ENCODE assay signal across 27 mouse cellular contexts in the genomic region with DNA sequence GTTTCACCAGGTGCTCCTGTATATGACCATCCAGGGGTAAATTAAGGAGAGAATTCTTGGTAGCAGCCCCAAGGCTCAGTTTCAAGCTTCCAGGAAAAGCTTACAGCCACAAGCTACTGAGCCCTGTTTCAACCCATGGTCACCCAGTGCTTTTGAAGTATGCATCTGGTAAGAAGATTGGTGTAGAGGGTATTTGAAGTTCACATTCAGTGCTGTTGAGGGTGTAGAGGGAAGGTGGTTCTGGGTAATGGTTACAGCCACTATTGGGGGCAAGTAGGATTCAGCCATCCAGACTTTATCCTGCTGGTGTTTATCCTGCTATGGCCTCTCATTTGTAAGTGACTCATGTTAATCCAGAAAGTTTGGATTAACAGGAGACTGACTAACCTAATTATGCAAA. TPM values are rescaled to one million over a fixed set of nuclear protein-coding genes. Genes with fewer than 3 reads are reported as not detected.
DNase-seq lines count a peak whose midpoint lies in the region; ATAC-seq and TF ChIP-seq lines count a peak whose summit lies in the region.
"Had no signal": no experiment of that assay in that cellular context is flagged by ENCODE, and none has a peak within 500 bp of the region (broad histone marks: within the 10 kb centered on the region; RNA-seq: fewer than 3 reads in every experiment).

No protein-coding gene starts in this region.

- DNase-seq in heart, embryonic 10.5 days (ENCODE audit: low spot score): no peak
- no peak for DNase-seq in heart, adult 18-20 months
- DNase-seq in heart, postnatal 4 days: no peak
- peak; percentile 91 for DNase-seq in midbrain, embryonic 11.5 days (ENCODE audit: low spot score, missing footprints)
- DNase-seq in midbrain, embryonic 10.5 days (ENCODE audit: low spot score): no peak
- no peak for DNase-seq in cerebellum, adult 2 months
- DNase-seq: adrenal gland, postnatal 10 days; cerebellum, adult 8-10 months; cerebellum, postnatal 36 days; kidney, adult 9 months; kidney, postnatal 14 days; thymus, adult 18-20 months; thymus, postnatal 36 days had no signal

- H3K9me3 ChIP-seq in heart, embryonic 10.5 days: no peaks in the 10 kb centered on the region
- H3K9me3 ChIP-seq in heart, embryonic 16.5 days (replicated peaks; ENCODE audit: control insufficient read depth, low read length): no peaks in the 10 kb centered on the region
- H3K9me3 ChIP-seq in midbrain, embryonic 11.5 days (ENCODE audit: control insufficient read depth, low read length): no peaks in the 10 kb centered on the region; the same call in 1 of the 2 replicates
- H3K9me3 ChIP-seq in midbrain, embryonic 10.5 days (replicated peaks): peaks cover 6% of the 10 kb centered on the region; the same call in 1 of the 2 replicates
- H3K9me3 ChIP-seq: embryonic facial prominence, embryonic 15.5 days; stomach, embryonic 15.5 days had no signal

- H3K4me3 ChIP-seq in heart, embryonic 10.5 days: peak overlapping the region; percentile 61
- no peak overlapping the region; the same call in 1 of the 2 replicates for H3K4me3 ChIP-seq in heart, embryonic 16.5 days (ENCODE audit: low read length)
- no peak overlapping the region for H3K4me3 ChIP-seq in midbrain, embryonic 11.5 days (ENCODE audit: low read depth, low read length)
- H3K4me3 ChIP-seq in midbrain, embryonic 10.5 days: no peak overlapping the region
- H3K4me3 ChIP-seq in cerebellum, adult 2 months (replicated peaks; ENCODE audit: insufficient read depth, low read depth, low read length): no peak overlapping the region
- H3K4me3 ChIP-seq: embryonic facial prominence, embryonic 15.5 days; layer of hippocampus, adult 2 months; midbrain, embryonic 12.5 days; neural tube, embryonic 15.5 days; stomach, embryonic 15.5 days had no signal

- H3K27ac ChIP-seq in heart, embryonic 10.5 days: peak overlapping the region; percentile 92
- H3K27ac ChIP-seq in heart, embryonic 16.5 days (ENCODE audit: low read length): peak overlapping the region; percentile 44; the same call in 1 of the 2 replicates
- no peak overlapping the region for H3K27ac ChIP-seq in midbrain, embryonic 11.5 days (ENCODE audit: low read depth, low read length)
- no peak overlapping the region for H3K27ac ChIP-seq in midbrain, embryonic 10.5 days (replicated peaks)
- no peak overlapping the region for H3K27ac ChIP-seq in cerebellum, adult 2 months (ENCODE audit: insufficient read depth, low read length)
- H3K27ac ChIP-seq: embryonic facial prominence, embryonic 15.5 days; hindbrain, postnatal 0 days; layer of hippocampus, adult 2 months; midbrain, embryonic 12.5 days; neural tube, embryonic 15.5 days; stomach, embryonic 15.5 days had no signal

- 0 out of 2 replicates have a peak, but pooled peaks cover 3% of the 10 kb centered on the region for H3K36me3 ChIP-seq in heart, embryonic 10.5 days
- no peaks in the 10 kb centered on the region for H3K36me3 ChIP-seq in heart, embryonic 16.5 days (ENCODE audit: control insufficient read depth, insufficient read depth)
- H3K36me3 ChIP-seq in midbrain, embryonic 11.5 days (ENCODE audit: control insufficient read depth, insufficient read depth, low read length): no peaks in the 10 kb centered on the region
- H3K36me3 ChIP-seq in midbrain, embryonic 10.5 days: no peaks in the 10 kb centered on the region
- H3K36me3 ChIP-seq: embryonic facial prominence, embryonic 15.5 days; midbrain, embryonic 12.5 days; neural tube, embryonic 15.5 days; stomach, embryonic 15.5 days had no signal

- peaks cover 87% of the 10 kb centered on the region for H3K27me3 ChIP-seq in heart, embryonic 10.5 days (ENCODE audit: insufficient read depth, poor library complexity, severe bottlenecking)
- peaks cover 68% of the 10 kb centered on the region for H3K27me3 ChIP-seq in heart, embryonic 16.5 days (ENCODE audit: control insufficient read depth, insufficient read depth, low read length)
- peaks cover 92% of the 10 kb centered on the region for H3K27me3 ChIP-seq in midbrain, embryonic 11.5 days (ENCODE audit: control insufficient read depth, insufficient read depth, low read length)
- H3K27me3 ChIP-seq in midbrain, embryonic 10.5 days (ENCODE audit: low read depth, poor library complexity, severe bottlenecking): peaks cover 100% of the 10 kb centered on the region
- H3K27me3 ChIP-seq in cerebellum, adult 2 months (ENCODE audit: control insufficient read depth, insufficient read depth, low read length): peaks cover 1% of the 10 kb centered on the region; the same call in 1 of the 2 replicates

- TF ChIP-seq POLR2A in cerebellum, adult 2 months (IDR thresholded peaks at IDR 0.05; ENCODE audit: borderline replicate concordance, insufficient read depth, low read length): no peak

- H3K4me1 ChIP-seq in heart, embryonic 10.5 days: peaks cover 26% of the 10 kb centered on the region
- no peaks in the 10 kb centered on the region; the same call in 1 of the 2 replicates for H3K4me1 ChIP-seq in heart, embryonic 16.5 days (ENCODE audit: control insufficient read depth, insufficient read depth, low read length)
- H3K4me1 ChIP-seq in midbrain, embryonic 11.5 days (ENCODE audit: control insufficient read depth, insufficient read depth, low read length): no peaks in the 10 kb centered on the region
- H3K4me1 ChIP-seq in midbrain, embryonic 10.5 days: peaks cover 9% of the 10 kb centered on the region
- no peaks in the 10 kb centered on the region for H3K4me1 ChIP-seq in cerebellum, adult 2 months (ENCODE audit: control insufficient read depth, insufficient read depth, low read length)
- H3K4me1 ChIP-seq: midbrain, embryonic 12.5 days; neural tube, embryonic 15.5 days; stomach, embryonic 15.5 days had no signal

- peak overlapping the region; percentile 73 for H3K4me2 ChIP-seq in heart, embryonic 16.5 days (ENCODE audit: low read depth, low read length)
- no peak overlapping the region for H3K4me2 ChIP-seq in midbrain, embryonic 11.5 days
- H3K4me2 ChIP-seq: embryonic facial prominence, embryonic 15.5 days; midbrain, embryonic 12.5 days; neural tube, embryonic 15.5 days; stomach, embryonic 15.5 days had no signal

- H3K9ac ChIP-seq in heart, embryonic 16.5 days (ENCODE audit: low read length): peak overlapping the region; percentile 21; the same call in 1 of the 2 replicates
- no peak overlapping the region for H3K9ac ChIP-seq in midbrain, embryonic 11.5 days (ENCODE audit: low read length)
- H3K9ac ChIP-seq: embryonic facial prominence, embryonic 15.5 days; midbrain, embryonic 12.5 days; neural tube, embryonic 15.5 days; stomach, embryonic 15.5 days had no signal

- no peak for TF ChIP-seq CTCF in cerebellum, adult 2 months (IDR thresholded peaks at IDR 0.05; ENCODE audit: borderline replicate concordance, insufficient read depth, low read depth, low read length)

- ATAC-seq in heart, embryonic 16.5 days (replicated peaks; ENCODE audit: extremely low read depth, insufficient read depth, low FRiP score): no peak
- no peak for ATAC-seq in midbrain, embryonic 11.5 days (ENCODE audit: low FRiP score)
- ATAC-seq: forebrain, embryonic 14.5 days; hindbrain, postnatal 0 days; intestine, embryonic 16.5 days had no signal

RNA-seq across cellular contexts. Expression of a gene that starts 26.0 kb away (rescaled TPM):
- polyA plus RNA-seq in heart, embryonic 10.5 days (2016; fragmentation: Nextera tagmentation; extraction: Ambion mirVana): 41.9 and 44.2 TPM in 2 replicates
- total RNA-seq in heart, adult 18-20 months (2021): 10 to 100 TPM; 18.5 to 25.8 TPM
- polyA plus RNA-seq in heart, embryonic 16.5 days (2015; fragmentation: Nextera tagmentation; extraction: Ambion mirVana): 30.5 and 36.3 TPM in 2 replicates
- total RNA-seq in heart, postnatal 4 days (2021): 10 to 100 TPM; 36.3 to 36.6 TPM
- polyA plus RNA-seq in midbrain, embryonic 11.5 days (2014; fragmentation: Nextera tagmentation; extraction: Ambion mirVana): not detected in 2 replicates
- polyA plus RNA-seq in midbrain, embryonic 10.5 days (2016; fragmentation: Nextera tagmentation; extraction: Ambion mirVana): 0.10 and 0.20 TPM in 2 replicates
- not detected in 2 replicates for polyA plus RNA-seq in cerebellum, adult 2 months (2012; rRNA removed)
- total RNA-seq: hematopoietic stem cell, adult 5-6 weeks; hindbrain, postnatal 0 days; layer of hippocampus, adult 2 months; layer of hippocampus, postnatal 25 days; left cerebral cortex, postnatal 10 days; liver, adult 2 months had no signal
- polyA plus RNA-seq: intestine, embryonic 16.5 days; liver, adult 2 months; liver, embryonic 16.5 days had no signal

Comparison
In these comparisons a context has a peak if more than half of its experiments do, and no peak if none do; other contexts are left out.
1. H3K27ac ChIP-seq: peak in heart, embryonic 10.5 days (single experiment) and heart, embryonic 16.5 days (single experiment); none in midbrain, embryonic 11.5 days (single experiment), midbrain, embryonic 10.5 days (single experiment) and cerebellum, adult 2 months (single experiment).
2. RNA of a gene that starts 26.0 kb away (polyA plus RNA-seq): 41.9 to 44.2 TPM in heart, embryonic 10.5 days and 30.5 to 36.3 TPM in heart, embryonic 16.5 days; 0.10 to 0.20 TPM in midbrain, embryonic 10.5 days, not detected in midbrain, embryonic 11.5 days and not detected in cerebellum, adult 2 months; every median in the first group is over 10 times any median in the second.